In the genomic region with DNA sequence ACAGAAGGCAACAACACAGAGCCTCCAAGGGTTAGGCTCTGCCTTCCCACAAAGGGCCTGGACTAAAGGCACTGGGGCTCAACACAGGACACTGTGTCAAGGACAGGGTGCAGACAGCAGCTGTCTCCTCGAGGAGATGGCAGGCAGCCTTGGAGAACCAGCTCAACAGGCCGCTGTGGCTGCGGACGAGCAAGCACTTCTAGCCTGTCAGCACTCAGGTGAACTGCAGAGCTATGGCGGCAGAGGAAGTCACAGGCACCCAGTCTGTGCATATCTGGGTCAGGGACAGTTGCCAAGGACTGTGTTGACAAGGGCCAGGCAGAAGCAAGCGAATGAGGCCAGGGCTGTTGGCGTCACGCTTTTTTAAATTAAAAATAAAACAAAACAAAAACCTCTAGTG, we compare ENCODE assay signal across 13 mouse cellular contexts. TPM values are rescaled to one million over a fixed set of nuclear protein-coding genes. Genes with fewer than 3 reads are reported as not detected.
A peak's percentile ranks its signal among the peaks of the same experiment; 100 is the strongest.
DNase-seq lines count a peak whose midpoint lies in the region; ATAC-seq and TF ChIP-seq lines count a peak whose summit lies in the region.
"Had no signal": no experiment of that assay in that cellular context is flagged by ENCODE, and none has a peak within 500 bp of the region (broad histone marks: within the 10 kb centered on the region; RNA-seq: fewer than 3 reads in every experiment).

No protein-coding gene starts in this region.

- no peaks in the 10 kb centered on the region for H3K4me1 ChIP-seq in heart, adult 2 months (ENCODE audit: control insufficient read depth, insufficient read depth, low read length)
- no peaks in the 10 kb centered on the region for H3K4me1 ChIP-seq in forebrain, embryonic 15.5 days
- no peaks in the 10 kb centered on the region for H3K4me1 ChIP-seq in forebrain, embryonic 11.5 days (replicated peaks; ENCODE audit: control insufficient read depth, insufficient read depth, low read length)
- H3K4me1 ChIP-seq: liver, embryonic 15.5 days had no signal

- no peak overlapping the region for H3K4me2 ChIP-seq in forebrain, embryonic 15.5 days (replicated peaks)
- H3K4me2 ChIP-seq in forebrain, embryonic 11.5 days (ENCODE audit: low read depth, low read length, severe bottlenecking), result no peak overlapping the region
- H3K4me2 ChIP-seq: liver, embryonic 15.5 days had no signal

- ATAC-seq in forebrain, embryonic 15.5 days (replicated peaks), result no peak
- no peak for ATAC-seq in forebrain, embryonic 11.5 days (replicated peaks; ENCODE audit: low FRiP score)
- ATAC-seq: activated CD4-positive, CD25-positive, alpha-beta regulatory T cell, adult 4 months; midbrain, embryonic 16.5 days had no signal

- no peaks in the 10 kb centered on the region for H3K36me3 ChIP-seq in heart, adult 2 months (ENCODE audit: control insufficient read depth, insufficient read depth, low read length)
- peaks cover 62% of the 10 kb centered on the region for H3K36me3 ChIP-seq in forebrain, embryonic 15.5 days
- H3K36me3 ChIP-seq in forebrain, embryonic 11.5 days (ENCODE audit: control insufficient read depth, insufficient read depth, low read length), result peaks cover 3% of the 10 kb centered on the region; the same call in 1 of the 2 replicates

- H3K9me3 ChIP-seq in forebrain, embryonic 15.5 days, result no peaks in the 10 kb centered on the region
- no peaks in the 10 kb centered on the region for H3K9me3 ChIP-seq in forebrain, embryonic 11.5 days (ENCODE audit: control insufficient read depth, low read length)
- H3K9me3 ChIP-seq: liver, embryonic 15.5 days had no signal

- no peaks in the 10 kb centered on the region for H3K79me2 ChIP-seq in heart, adult 2 months (replicated peaks; ENCODE audit: control insufficient read depth, insufficient read depth, low read length)

- H3K27me3 ChIP-seq in heart, adult 2 months (ENCODE audit: control insufficient read depth, insufficient read depth, low read length), result no peaks in the 10 kb centered on the region
- no peaks in the 10 kb centered on the region for H3K27me3 ChIP-seq in forebrain, embryonic 15.5 days
- H3K27me3 ChIP-seq in forebrain, embryonic 11.5 days (ENCODE audit: control insufficient read depth, insufficient read depth, low read length), result no peaks in the 10 kb centered on the region
- H3K27me3 ChIP-seq: liver, embryonic 15.5 days had no signal

- H3K27ac ChIP-seq in heart, adult 2 months, result peak overlapping the region; percentile 61
- H3K27ac ChIP-seq in forebrain, embryonic 15.5 days (replicated peaks), result no peak overlapping the region
- no peak overlapping the region for H3K27ac ChIP-seq in forebrain, embryonic 11.5 days (ENCODE audit: low read depth, low read length)
- H3K27ac ChIP-seq: liver, embryonic 15.5 days had no signal

- no peak for TF ChIP-seq POLR2A in heart, adult 2 months (IDR thresholded peaks at IDR 0.05; ENCODE audit: insufficient read depth, low read depth, low read length)

- H3K9ac ChIP-seq in heart, adult 2 months (ENCODE audit: low read depth, low read length), result no peak overlapping the region
- H3K9ac ChIP-seq in forebrain, embryonic 15.5 days (replicated peaks), result no peak overlapping the region
- no peak overlapping the region for H3K9ac ChIP-seq in forebrain, embryonic 11.5 days (ENCODE audit: low read length)
- H3K9ac ChIP-seq: liver, embryonic 15.5 days had no signal

- no peak for TF ChIP-seq CTCF in heart, adult 2 months (IDR thresholded peaks at IDR 0.05)

- no peak overlapping the region for H3K4me3 ChIP-seq in heart, adult 2 months
- H3K4me3 ChIP-seq in forebrain, embryonic 15.5 days, result no peak overlapping the region
- H3K4me3 ChIP-seq in forebrain, embryonic 11.5 days (ENCODE audit: low read depth, low read length), result no peak overlapping the region
- H3K4me3 ChIP-seq: liver, embryonic 15.5 days had no signal

- TF ChIP-seq EP300 in heart, adult 2 months (IDR thresholded peaks at IDR 0.05; ENCODE audit: insufficient read depth, low read depth, low read length), result peak; percentile 77; the same call in 1 of the 2 replicates

- intact Hi-C loops in heart, adult 2 months (cut with DNase I), result no loop called here

- DNase-seq in lung, postnatal 10 days, result peak; percentile 21
- DNase-seq in lung, postnatal 4 days, result no peak
- peak; percentile 80 to 82 for DNase-seq in adrenal gland, postnatal 36 days
- DNase-seq in heart, adult 2 months, result peak; percentile 53 to 74
- peak; percentile 63 for DNase-seq in skeletal muscle tissue, adult 2 months (ENCODE audit: low read depth, low spot score)
- DNase-seq in left cerebral cortex, adult 11 months (ENCODE audit: low spot score), result no peak
- DNase-seq in forebrain, embryonic 11.5 days (ENCODE audit: low spot score), result no peak
- DNase-seq: embryo, embryonic 11 days; layer of hippocampus, postnatal 36 days had no signal

- WGBS in heart, adult 2 months, result 46% methylated on average over 8 of the region's 8 CpGs
- 92% methylated on average over 8 of the region's 8 CpGs for WGBS in forebrain, embryonic 15.5 days
- WGBS in forebrain, embryonic 11.5 days, result 91% methylated on average over 8 of the region's 8 CpGs

RNA-seq across cellular contexts. Expression of gene Stk4, which starts 16.4 kb away (rescaled TPM):
- total RNA-seq in adrenal gland, postnatal 36 days (2021), result 10 to 100 TPM; 27.5 to 32.4 TPM
- total RNA-seq in heart, adult 2 months (2021), result 10 to 100 TPM; 14.3 to 14.7 TPM
- 6.4 and 10.7 TPM in 2 replicates for polyA plus RNA-seq in heart, adult 2 months (2012; rRNA removed)
- polyA plus RNA-seq in forebrain, embryonic 15.5 days (2015; fragmentation: Nextera tagmentation; extraction: Ambion mirVana), result 23.8 and 28.0 TPM in 2 replicates
- 39.9 and 40.1 TPM in 2 replicates for polyA plus RNA-seq in forebrain, embryonic 11.5 days (2014; fragmentation: Nextera tagmentation; extraction: Ambion mirVana)

RNA-seq across cellular contexts. Expression of gene Tomm34, which starts 17.2 kb away (rescaled TPM):
- total RNA-seq in adrenal gland, postnatal 36 days (2021), result 10 to 100 TPM; 32.9 to 41.5 TPM
- 10 to 100 TPM; 18.5 to 22.9 TPM for total RNA-seq in heart, adult 2 months (2021)
- 24.7 and 28.7 TPM in 2 replicates for polyA plus RNA-seq in heart, adult 2 months (2012; rRNA removed)
- polyA plus RNA-seq in forebrain, embryonic 15.5 days (2015; fragmentation: Nextera tagmentation; extraction: Ambion mirVana), result 52.5 and 55.5 TPM in 2 replicates
- 52.7 and 54.9 TPM in 2 replicates for polyA plus RNA-seq in forebrain, embryonic 11.5 days (2014; fragmentation: Nextera tagmentation; extraction: Ambion mirVana)

RNA-seq across cellular contexts. Expression of gene Pabpc1l, which starts 28.5 kb away (rescaled TPM):
- total RNA-seq in adrenal gland, postnatal 36 days (2021), result 1 to 10 TPM; 1.2 to 1.9 TPM
- under 1 TPM; 0.32 to 0.63 TPM for total RNA-seq in heart, adult 2 months (2021)
- polyA plus RNA-seq in heart, adult 2 months (2012; rRNA removed), result 0.73 and 0.90 TPM in 2 replicates
- 2.9 and 4.2 TPM in 2 replicates for polyA plus RNA-seq in forebrain, embryonic 15.5 days (2015; fragmentation: Nextera tagmentation; extraction: Ambion mirVana)
- 1.4 and 1.5 TPM in 2 replicates for polyA plus RNA-seq in forebrain, embryonic 11.5 days (2014; fragmentation: Nextera tagmentation; extraction: Ambion mirVana)

RNA-seq across cellular contexts. Expression of gene Ywhab, which starts 59.0 kb away (rescaled TPM):
- total RNA-seq in adrenal gland, postnatal 36 days (2021), result 100 to 1,000 TPM; 264 to 302 TPM
- 10 to 100 TPM; 71.9 to 73.1 TPM for total RNA-seq in heart, adult 2 months (2021)
- 26.8 and 37.1 TPM in 2 replicates for polyA plus RNA-seq in heart, adult 2 months (2012; rRNA removed)
- 431 and 450 TPM in 2 replicates for polyA plus RNA-seq in forebrain, embryonic 15.5 days (2015; fragmentation: Nextera tagmentation; extraction: Ambion mirVana)
- 316 and 330 TPM in 2 replicates for polyA plus RNA-seq in forebrain, embryonic 11.5 days (2014; fragmentation: Nextera tagmentation; extraction: Ambion mirVana)

Comparison
In these comparisons a context has a peak if more than half of its experiments do, and no peak if none do; other contexts are left out.
1. DNase-seq: peak in lung, postnatal 10 days (single experiment), adrenal gland, postnatal 36 days (2 of 2), heart, adult 2 months (2 of 2) and skeletal muscle tissue, adult 2 months (single experiment); none in lung, postnatal 4 days (0 of 2), left cerebral cortex, adult 11 months (single experiment) and forebrain, embryonic 11.5 days (single experiment).